Comparison of ENCODE assay signal across 8 mouse cellular contexts in genomic region chr10:42501161-42501560, GRCm38 (mm10). TPM values are rescaled to one million over a fixed set of nuclear protein-coding genes. Genes with fewer than 3 reads are reported as not detected.
DNase-seq lines count a peak whose midpoint lies in the region; ATAC-seq and TF ChIP-seq lines count a peak whose summit lies in the region.

No protein-coding gene starts in this region.

- peak overlapping the region; percentile 98 for H3K4me3 ChIP-seq in erythroblast, embryonic 14.5 days (replicated peaks)
- peak overlapping the region; percentile 97; the same call in 1 of the 2 replicates for H3K4me3 ChIP-seq in forebrain, embryonic 13.5 days
- peak overlapping the region; percentile 51 to 97 for H3K4me3 ChIP-seq in liver, embryonic 14.5 days (ENCODE audit: insufficient read depth in 1 of 2, low read depth in 2 of 2, low read length in 2 of 2)

- peaks cover 20% of the 10 kb centered on the region for H3K36me3 ChIP-seq in erythroblast, embryonic 14.5 days (ENCODE audit: control insufficient read depth)
- no peaks in the 10 kb centered on the region for H3K36me3 ChIP-seq in forebrain, embryonic 13.5 days (ENCODE audit: poor library complexity, severe bottlenecking)
- peaks cover 5% of the 10 kb centered on the region for H3K36me3 ChIP-seq in liver, embryonic 14.5 days (replicated peaks; ENCODE audit: control insufficient read depth, insufficient read depth, low read depth)

- peak overlapping the region; percentile 97 for H3K27ac ChIP-seq in forebrain, embryonic 13.5 days
- peak overlapping the region; percentile 97 for H3K27ac ChIP-seq in liver, embryonic 14.5 days

- H3K9me3 ChIP-seq in erythroblast, embryonic 14.5 days (ENCODE audit: control insufficient read depth, low read length), result no peaks in the 10 kb centered on the region
- no peaks in the 10 kb centered on the region for H3K9me3 ChIP-seq in forebrain, embryonic 13.5 days (replicated peaks)
- no peaks in the 10 kb centered on the region for H3K9me3 ChIP-seq in liver, embryonic 14.5 days (ENCODE audit: control insufficient read depth, low read length)

- no peak overlapping the region for H3K9ac ChIP-seq in forebrain, embryonic 13.5 days
- H3K9ac ChIP-seq in liver, embryonic 14.5 days (replicated peaks), result peak overlapping the region; percentile 99

- 88% methylated on average over 5 of the region's 5 CpGs for WGBS in forebrain, embryonic 13.5 days
- WGBS in liver, embryonic 14.5 days (ENCODE audit: insufficient replicate concordance), result 54% methylated on average over 5 of the region's 5 CpGs

- peak overlapping the region; percentile 84 for H3K4me2 ChIP-seq in forebrain, embryonic 13.5 days
- peak overlapping the region; percentile 88 for H3K4me2 ChIP-seq in liver, embryonic 14.5 days (ENCODE audit: low read depth)

- TF ChIP-seq CTCF in liver, embryonic 14.5 days (IDR thresholded peaks at IDR 0.05; ENCODE audit: low read depth), result no peak

- TF ChIP-seq EP300 in liver, embryonic 14.5 days (IDR thresholded peaks at IDR 0.05; ENCODE audit: low read depth), result no peak

- ATAC-seq in erythroblast, adult 5-6 weeks (replicated peaks; ENCODE audit: low FRiP score, poor library complexity, severe bottlenecking), result no peak
- no peak for ATAC-seq in forebrain, embryonic 13.5 days
- ATAC-seq in liver, embryonic 14.5 days (ENCODE audit: insufficient read depth), result no peak

- H3K4me1 ChIP-seq in erythroblast, embryonic 14.5 days (ENCODE audit: control insufficient read depth), result peaks cover 58% of the 10 kb centered on the region
- peaks cover 19% of the 10 kb centered on the region for H3K4me1 ChIP-seq in forebrain, embryonic 13.5 days
- peaks cover 23 to 35% of the 10 kb centered on the region in 2 experiments for H3K4me1 ChIP-seq in liver, embryonic 14.5 days (replicated peaks; ENCODE audit: control insufficient read depth in 2 of 2, insufficient read depth in 2 of 2, low read length in 1 of 2)

- no peaks in the 10 kb centered on the region for H3K27me3 ChIP-seq in erythroblast, embryonic 14.5 days (ENCODE audit: control insufficient read depth)
- no peaks in the 10 kb centered on the region for H3K27me3 ChIP-seq in forebrain, embryonic 13.5 days
- H3K27me3 ChIP-seq in liver, embryonic 14.5 days (ENCODE audit: control insufficient read depth, insufficient read depth, low read length), result no peaks in the 10 kb centered on the region

- peak; percentile 14 for DNase-seq in 3T3-L1 (ENCODE audit: low read depth, low spot score)
- DNase-seq in liver, embryonic 14.5 days (ENCODE audit: low read depth in 3 of 3, low spot score in 3 of 3), result no peak
- no peak for DNase-seq in embryo, embryonic 11 days
- DNase-seq in right cerebral cortex, postnatal 4 days, result no peak
- no peak for DNase-seq in kidney, adult 18-20 months

RNA-seq across cellular contexts. Expression of gene Snx3, which starts 0.7 kb away (rescaled TPM):
- polyA plus RNA-seq in erythroblast, embryonic 14.5 days (2012), result 66.4 and 71.6 TPM in 2 replicates
- 116 and 134 TPM in 2 replicates for total RNA-seq in erythroblast, adult 5-6 weeks (2015; ENCODE audit: low replicate concordance)
- 46.3 and 58.3 TPM in 2 replicates for total RNA-seq in erythroblast, adult 5-6 weeks (2017; ENCODE audit: low replicate concordance)
- 266 and 272 TPM in 2 replicates for polyA plus RNA-seq in forebrain, embryonic 13.5 days (2015; fragmentation: Nextera tagmentation; extraction: Ambion mirVana)
- 183 and 186 TPM in 2 replicates for polyA plus RNA-seq in liver, embryonic 14.5 days (2012; rRNA removed)
- polyA plus RNA-seq in liver, embryonic 14.5 days (2014; fragmentation: Nextera tagmentation; extraction: Ambion mirVana), result 208 and 230 TPM in 2 replicates

RNA-seq across cellular contexts. Expression of gene Afg1l, which starts 22.8 kb away (rescaled TPM):
- polyA plus RNA-seq in erythroblast, embryonic 14.5 days (2012), result 0.21 and 0.34 TPM in 2 replicates
- total RNA-seq in erythroblast, adult 5-6 weeks (2015; ENCODE audit: low replicate concordance), result not detected in 2 replicates
- 1.8 TPM in 1 of 2 replicates, not detected in the other for total RNA-seq in erythroblast, adult 5-6 weeks (2017; ENCODE audit: low replicate concordance)
- polyA plus RNA-seq in forebrain, embryonic 13.5 days (2015; fragmentation: Nextera tagmentation; extraction: Ambion mirVana), result 4.0 and 4.5 TPM in 2 replicates
- polyA plus RNA-seq in liver, embryonic 14.5 days (2012; rRNA removed), result 1.2 and 1.8 TPM in 2 replicates
- polyA plus RNA-seq in liver, embryonic 14.5 days (2014; fragmentation: Nextera tagmentation; extraction: Ambion mirVana), result 2.2 and 3.0 TPM in 2 replicates
